Mouse (Mus musculus): ENCODE measurements around the gene Slc9a5.

DNA sequence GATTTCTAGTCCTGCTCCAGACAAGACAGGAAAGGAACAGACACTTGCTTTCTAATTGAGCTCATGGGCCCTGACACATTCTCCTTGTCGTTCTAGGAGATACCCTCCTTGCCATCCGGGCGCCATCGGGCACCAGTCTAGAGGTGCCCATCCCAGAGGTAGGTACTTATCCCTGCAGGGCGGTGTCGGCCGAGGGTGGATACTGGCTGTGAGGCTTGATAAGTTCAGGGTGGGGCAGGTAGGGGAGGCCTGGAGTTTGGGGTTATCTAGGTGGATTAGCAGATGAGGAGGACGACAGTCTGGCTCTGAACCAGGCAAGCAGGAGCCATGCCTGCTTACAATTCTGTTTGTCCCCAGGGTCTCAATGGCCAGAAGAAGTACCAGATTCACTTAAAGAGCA is 48.7 kb upstream of the Slc9a5 start:
- TF ChIP-seq CHD2 (IDR thresholded peaks at IDR 0.05; ENCODE audit: low read depth, low read length) (no peak), ZNF384 (IDR thresholded peaks at IDR 0.05; ENCODE audit: low read depth, low read length) (no peak), HCFC1 (IDR thresholded peaks at IDR 0.05; ENCODE audit: borderline replicate concordance, insufficient read depth, low read length) (no peak), MAFK (IDR thresholded peaks at IDR 0.05; ENCODE audit: insufficient read depth, low read depth, low read length) (no peak), ZC3H11A (IDR thresholded peaks at IDR 0.05; ENCODE audit: borderline replicate concordance, low read depth, low read length) (no peak)
